Mouse (Mus musculus): ENCODE measurements at regions not wholly inside any gene's neighbourhood (a gene's known extent, or its start where the extent isn't known, plus 50 kb on each side); places are given as distances from the start of the nearest gene placed in this dataset.

- DNase-seq, result no peak
Observed at GRCm38 (mm10) chr6:147973059-147973458, 74.0 kb upstream of the Far2 start.

GRCm38 (mm10) chr6:147975917-147976316, 71.1 kb upstream of the Far2 start:
- no peak for DNase-seq

- no peak for DNase-seq
Observed at GRCm38 (mm10) chr6:147989381-147989780, 57.7 kb upstream of the Far2 start.

Measured in kidney, postnatal 14 days (tissue).